Mouse (Mus musculus) ES-E14 (cell line): ENCODE measurements around the gene Med13l.

Source experiments
- CHD2 ChIP-seq: IDR thresholded peaks from 2 replicates; pipeline ENCODE4 v1.6.1; 2014; ENCODE audit warnings: mild to moderate bottlenecking, low read depth, low read length, inconsistent platforms
- HCFC1 ChIP-seq: IDR thresholded peaks from 2 replicates; pipeline ENCODE4 v1.6.1; 2012; ENCODE audit warnings: low read length, inconsistent platforms, borderline replicate concordance; ENCODE audit not compliant: insufficient read depth
- MAFK ChIP-seq: IDR thresholded peaks from 2 replicates; pipeline ENCODE4 v1.6.1; 2014; ENCODE audit warnings: mild to moderate bottlenecking, low read depth, low read length, inconsistent platforms; ENCODE audit not compliant: insufficient read depth
- ZC3H11A ChIP-seq: IDR thresholded peaks from 2 replicates; pipeline ENCODE4 v1.6.1; 2012; ENCODE audit warnings: low read depth, mild to moderate bottlenecking, inconsistent platforms, low read length, borderline replicate concordance

GRCm38 (mm10) chr5:118510969-118511368, 49.5 kb upstream of the Med13l start:
- TF ChIP-seq MAFK: no peak
- no peak for TF ChIP-seq HCFC1
- TF ChIP-seq CHD2: no peak
- no peak for TF ChIP-seq ZC3H11A
